Mouse (Mus musculus) T-cell, adult 66 days (primary cell): ENCODE data around the gene Prl2c1. TPM values are rescaled to one million over a fixed set of nuclear protein-coding genes. Genes with fewer than 3 reads are reported as not detected.

Source experiments
- total RNA-seq, 2 experiments: library from RNA; stranded (reverse); gene quantifications; 3 replicates in 1 of 2; 4 replicates in 1 of 2; pipeline ENCODE4 v1.2.4; 2023

Gene Prl2c1
- not detected for total RNA-seq

DNA sequence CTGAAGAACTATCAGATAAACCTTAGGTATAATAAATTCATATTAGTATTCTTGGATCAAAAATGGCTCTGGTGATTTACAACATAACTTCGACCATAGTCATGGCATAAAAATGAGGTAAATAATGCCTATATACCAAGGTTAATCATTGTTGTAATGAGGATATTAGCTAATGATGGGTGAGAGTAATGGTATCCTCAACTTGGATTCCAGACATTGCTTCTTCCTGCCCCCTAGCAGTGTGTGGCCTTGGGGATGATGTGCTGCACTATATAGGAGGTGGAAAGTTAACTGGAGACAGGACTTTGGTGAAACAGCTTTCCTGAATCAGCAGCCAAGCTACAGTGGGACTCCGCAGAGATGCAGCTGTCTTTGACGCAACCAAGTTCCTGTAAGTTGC lies at the start of gene Prl2c1:
Prl2c1 (plus strand) TSS at position 301 of the 400 bp plus-strand sequence.

DNA sequence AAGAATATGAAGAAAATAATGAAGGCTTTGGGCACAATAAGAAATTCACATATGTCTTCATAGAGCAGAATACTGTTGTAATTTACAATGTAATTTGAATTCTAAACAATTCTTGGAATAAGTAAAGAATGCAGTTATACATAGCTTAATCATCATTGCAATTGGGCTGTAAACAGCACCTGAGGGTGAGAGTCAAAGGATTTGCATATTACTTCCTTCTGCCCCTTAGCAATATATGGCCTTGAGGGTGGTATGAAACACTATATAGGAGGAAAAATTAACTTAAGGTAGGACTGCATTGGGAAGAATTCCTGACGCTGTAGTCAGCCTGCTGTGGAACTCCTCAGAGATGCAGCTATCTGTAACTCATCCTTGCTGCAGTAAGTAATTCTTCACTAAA lies 47.8 kb upstream of the Prl2c1 start, which contains the start of gene Prl2a1:
Prl2a1 (plus strand) TSS at position 301 of the 400 bp plus-strand sequence.

Other genes starting within 250 kb of the Prl2c1 start
- gene Prl7b1, start 238.8 kb upstream of the Prl2c1 start, total RNA-seq: not detected
- gene Prl7a1, start 206.8 kb upstream of the Prl2c1 start, total RNA-seq: not detected
- not detected for gene Prl7a2, start 181.3 kb upstream of the Prl2c1 start, total RNA-seq
- gene Prl7d1, start 132.6 kb upstream of the Prl2c1 start, total RNA-seq: not detected
- not detected for gene Prl7c1, start 68.5 kb upstream of the Prl2c1 start, total RNA-seq
- not detected for gene Prl2a1, start 47.7 kb upstream of the Prl2c1 start, total RNA-seq
- not detected for gene Prl4a1, start 166.9 kb downstream of the Prl2c1 start, total RNA-seq